Mouse (Mus musculus) adrenal gland, postnatal 4 days (tissue): ENCODE data around the gene Tor1aip1. TPM values are rescaled to one million over a fixed set of nuclear protein-coding genes. Genes with fewer than 3 reads are reported as not detected.

ENCODE experiments used
- DNase-seq, 2 experiments: peaks; one replicate each; pipeline ENCODE4 v3.0.0; 2021 to 2022; ENCODE audit warnings: low spot score in 2 of 2, mixed read lengths in 2 of 2
- total RNA-seq, 2 experiments: library from RNA; stranded (reverse); gene quantifications; 2 replicates each; pipeline ENCODE4 v1.2.3; 2021

Gene Tor1aip1
- total RNA-seq, 2 experiments from 2014 or later: 82.4 to 87.5 TPM

DNA sequence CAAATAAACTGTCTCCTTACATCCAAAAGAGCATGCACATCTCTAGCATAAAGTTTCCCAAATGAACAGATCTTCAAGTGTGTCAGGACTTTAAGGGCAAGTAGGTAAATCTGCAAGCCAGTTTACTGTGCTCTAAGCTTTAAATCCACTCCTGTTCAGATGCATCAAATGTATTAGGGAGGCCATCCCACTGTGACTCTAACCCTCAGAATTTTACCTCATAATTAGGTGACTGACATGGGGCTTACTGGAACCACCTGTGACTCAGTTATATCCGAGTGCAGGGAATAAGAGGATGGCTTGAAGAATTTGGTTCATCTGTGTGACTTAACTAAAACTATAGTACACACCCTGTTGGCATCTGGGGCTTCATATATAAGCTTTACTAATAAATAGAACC lies 1.6 kb downstream of the Tor1aip1 start:
- DNase-seq: no peak

- DNase-seq: no peak
Measured at GRCm38 (mm10) chr1:156033921-156034320, 2.4 kb downstream of the Tor1aip1 start.

- no peak for DNase-seq
Measured at GRCm38 (mm10) chr1:156028340-156028975, 7.8 kb downstream of the Tor1aip1 start.

DNA sequence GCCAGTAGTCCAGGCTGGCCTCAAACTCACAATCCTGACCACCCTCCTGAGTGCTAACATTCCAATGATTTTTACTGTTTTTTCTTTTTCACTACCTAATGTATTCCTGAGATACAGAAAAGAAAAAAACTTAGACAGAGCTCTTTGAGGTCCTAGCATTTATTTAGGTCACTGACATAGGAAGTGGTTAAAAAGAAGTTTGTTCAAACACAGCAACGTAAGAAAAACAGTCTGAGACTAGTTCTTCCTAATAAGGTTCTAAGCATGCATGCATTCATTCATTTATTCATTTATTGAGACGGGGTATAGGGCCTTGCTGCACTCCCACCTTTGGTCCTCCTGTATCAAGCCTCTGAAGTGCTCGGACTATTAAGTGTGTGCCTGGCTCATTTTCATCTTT lies 8.4 kb downstream of the Tor1aip1 start:
- no peak for DNase-seq

DNA sequence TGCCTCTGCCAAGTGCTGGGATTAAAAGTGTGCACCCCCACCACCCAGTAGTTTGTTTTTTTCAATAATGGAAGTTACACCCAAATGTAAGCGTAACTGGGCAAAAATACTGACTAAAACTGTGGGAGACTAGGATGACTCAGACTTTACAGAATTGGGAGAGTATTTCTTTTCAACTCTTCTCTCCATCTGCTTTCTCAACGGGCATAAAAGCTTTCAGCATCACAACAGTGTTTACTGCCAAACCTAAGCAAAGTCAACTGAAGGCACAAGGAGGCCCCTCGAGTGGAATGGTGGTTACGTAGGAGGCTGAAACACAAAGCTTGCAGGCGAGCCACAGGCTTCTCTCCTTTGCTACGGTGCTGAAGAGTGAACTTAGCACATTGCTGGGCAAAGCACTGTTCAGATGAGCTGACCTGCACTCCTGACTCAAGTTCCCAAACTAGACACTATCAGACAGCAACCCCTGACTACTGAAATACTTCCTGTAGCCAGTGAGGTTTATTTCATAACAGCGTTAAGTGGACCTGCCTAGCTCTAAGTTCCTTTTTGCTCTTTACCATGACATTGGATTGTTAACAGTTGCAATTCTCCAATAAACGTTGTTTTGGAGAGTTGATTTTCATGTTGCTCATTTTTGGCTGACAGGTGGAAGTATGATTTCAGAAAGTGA lies 11.3 kb downstream of the Tor1aip1 start:
- DNase-seq: no peak

GRCm38 (mm10) chr1:156020402-156020801 lies 15.9 kb downstream of the Tor1aip1 start:
- no peak for DNase-seq

DNA sequence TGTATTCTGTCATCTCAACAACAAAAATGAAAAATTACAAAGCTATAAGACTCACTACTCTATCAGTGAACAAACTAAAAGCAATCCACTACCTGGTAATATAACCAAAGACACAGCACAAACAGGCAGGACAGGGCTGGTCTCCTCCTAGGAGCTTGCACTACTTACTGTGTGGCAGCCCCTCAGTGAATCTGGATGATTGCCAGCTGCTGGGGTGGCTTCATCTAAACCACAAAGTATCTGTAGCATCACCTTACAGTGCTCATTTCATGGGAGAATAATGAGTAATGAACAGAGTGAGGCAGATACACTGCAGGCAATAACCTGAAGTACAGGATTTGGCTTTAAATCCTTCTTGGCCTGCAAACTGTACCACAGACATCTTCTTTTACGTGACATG lies 16.5 kb downstream of the Tor1aip1 start:
- DNase-seq: no peak

GRCm38 (mm10) chr1:156009003-156009402 lies 27.3 kb downstream of the Tor1aip1 start:
- no peak for DNase-seq

DNA sequence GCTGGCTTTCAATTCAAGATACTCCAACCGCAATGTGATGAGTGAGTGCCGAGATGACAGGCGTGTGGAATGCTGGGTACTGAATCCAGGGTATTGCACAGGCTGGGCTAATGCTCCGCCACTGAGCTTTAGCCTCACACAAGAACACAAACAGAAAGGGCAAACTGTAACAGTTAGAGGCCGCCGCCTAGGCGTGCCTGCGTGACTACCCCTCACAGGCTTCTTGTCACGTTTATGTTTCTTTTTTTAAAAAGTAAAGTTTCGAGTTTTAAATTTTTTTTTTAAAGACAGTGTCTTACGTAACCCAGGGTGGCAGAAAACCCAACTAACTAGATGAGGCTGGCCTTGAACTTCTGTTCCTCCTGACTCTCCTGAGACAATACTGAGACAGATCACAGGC lies 30.4 kb downstream of the Tor1aip1 start:
- DNase-seq: no peak

- DNase-seq: peak; percentile 3 to 9
Measured at GRCm38 (mm10) chr1:156003201-156003935, 32.9 kb downstream of the Tor1aip1 start.

DNA sequence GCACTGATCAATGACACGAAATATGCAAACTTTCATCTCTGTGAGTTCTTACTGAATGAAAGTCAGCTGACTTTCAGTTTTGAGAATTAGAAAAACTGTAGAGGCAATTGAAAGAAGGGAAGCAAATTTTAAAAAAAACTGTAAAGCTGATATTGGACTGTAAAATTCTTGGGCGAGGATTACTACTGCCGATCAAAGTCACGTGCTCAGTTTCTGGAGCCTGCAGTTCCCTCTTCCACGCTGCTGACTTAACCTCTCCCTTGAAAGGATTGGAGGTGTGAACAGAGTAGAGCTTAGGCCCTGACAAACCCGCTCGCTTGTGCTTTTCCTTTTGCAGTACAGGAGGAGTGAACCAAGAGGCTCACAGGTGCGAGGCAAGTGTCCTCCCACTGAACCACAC lies 33.9 kb downstream of the Tor1aip1 start:
- no peak for DNase-seq

DNA sequence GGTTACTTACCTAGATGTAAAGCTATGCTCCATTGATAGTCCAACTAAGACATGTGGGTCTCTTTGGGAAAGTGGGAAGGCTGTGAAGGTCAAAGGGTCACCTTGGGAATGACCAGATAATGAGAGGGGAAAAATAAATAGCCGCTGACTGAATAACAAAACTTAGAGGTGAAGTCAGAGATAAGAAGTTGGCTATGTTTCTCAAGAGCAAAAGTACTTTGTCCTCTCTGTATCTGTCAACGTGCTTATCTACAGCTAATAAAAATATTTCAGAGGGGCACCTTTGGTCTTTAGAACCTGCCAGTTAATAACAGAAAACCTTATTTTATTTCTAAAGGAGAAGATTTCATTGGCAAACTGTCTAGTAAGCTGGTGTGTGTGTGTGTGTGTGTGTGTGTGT lies 40.7 kb downstream of the Tor1aip1 start:
- DNase-seq: no peak

DNA sequence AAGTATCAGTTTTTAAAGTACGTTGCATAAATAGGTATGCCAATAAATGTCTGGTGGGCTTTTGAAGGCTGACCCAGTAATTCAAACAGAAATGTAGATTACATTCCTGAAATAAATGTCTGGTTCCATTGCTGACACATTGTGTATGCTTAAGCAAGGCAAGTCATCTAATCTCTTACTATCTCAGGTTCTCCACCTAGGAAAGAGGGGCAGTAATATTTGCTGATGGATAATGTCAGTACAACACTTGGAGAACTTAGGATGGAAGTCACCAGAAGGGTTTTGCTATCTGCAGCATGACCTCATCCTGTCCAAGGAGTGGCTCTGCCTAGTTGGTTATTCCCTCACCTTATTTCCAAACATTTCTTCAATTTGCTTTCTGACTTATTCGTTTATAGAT lies 41.8 kb downstream of the Tor1aip1 start:
- no peak for DNase-seq

DNA sequence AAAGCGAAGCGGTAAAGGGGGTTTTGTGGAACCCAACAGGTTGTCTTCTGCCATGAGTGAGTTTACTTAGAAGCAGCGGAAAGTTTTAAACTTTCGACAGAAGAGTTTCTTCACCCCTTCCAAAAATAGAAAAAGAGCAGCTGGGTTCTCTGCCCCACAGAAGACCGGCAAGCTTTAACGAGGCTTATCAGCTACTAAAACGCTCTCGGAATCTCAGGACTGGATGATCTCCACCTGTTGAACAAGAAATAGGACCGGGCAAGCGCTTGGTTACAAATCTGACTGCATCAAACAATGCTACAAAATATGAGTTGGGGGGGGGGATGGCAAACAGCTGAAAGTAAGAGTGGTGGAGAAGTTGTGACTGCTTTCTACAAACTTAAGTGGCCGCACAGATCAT lies 45.9 kb downstream of the Tor1aip1 start:
- no peak for DNase-seq

- DNase-seq: no peak
Measured at GRCm38 (mm10) chr1:155989387-155989786, 46.9 kb downstream of the Tor1aip1 start.

DNA sequence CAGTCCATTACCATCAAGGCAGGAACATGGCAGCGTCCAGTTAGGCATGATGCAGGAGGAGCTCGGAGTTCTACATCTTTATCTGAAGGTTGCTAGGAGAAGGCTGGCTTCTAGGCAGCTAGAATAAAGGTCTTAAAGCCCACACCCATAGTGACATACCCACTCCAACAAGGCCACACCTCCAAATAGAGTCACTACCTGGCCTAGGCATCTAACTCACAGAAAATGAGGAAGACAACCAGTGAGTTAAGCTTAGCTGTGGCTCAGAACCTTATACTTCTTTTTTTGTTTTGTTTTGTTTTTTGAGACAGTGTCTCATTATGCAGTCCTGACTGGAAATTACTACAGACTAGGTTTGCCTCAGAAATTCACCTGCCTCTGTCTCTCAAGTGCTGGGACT lies 48.7 kb downstream of the Tor1aip1 start:
- DNase-seq: no peak

DNA sequence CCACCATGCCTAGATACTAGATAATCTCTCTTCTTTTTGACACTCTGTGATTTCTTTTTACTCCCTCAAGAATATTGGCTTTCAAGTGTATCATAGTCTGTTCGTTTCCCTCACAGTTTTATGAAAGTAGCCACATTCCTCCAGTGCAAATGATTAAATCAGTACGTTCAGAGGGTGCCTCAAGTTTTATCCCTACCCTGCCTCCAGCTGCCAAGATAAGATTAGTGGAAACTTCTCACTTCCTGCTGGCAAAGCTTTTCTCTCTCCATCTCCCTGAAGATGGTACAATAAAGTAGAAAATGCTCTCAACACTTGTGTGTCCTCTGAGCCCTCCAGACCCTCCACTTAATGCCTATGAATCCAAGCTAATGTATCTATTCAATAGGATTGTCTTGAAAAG lies 61.3 kb downstream of the Tor1aip1 start:
- DNase-seq: no peak

DNA sequence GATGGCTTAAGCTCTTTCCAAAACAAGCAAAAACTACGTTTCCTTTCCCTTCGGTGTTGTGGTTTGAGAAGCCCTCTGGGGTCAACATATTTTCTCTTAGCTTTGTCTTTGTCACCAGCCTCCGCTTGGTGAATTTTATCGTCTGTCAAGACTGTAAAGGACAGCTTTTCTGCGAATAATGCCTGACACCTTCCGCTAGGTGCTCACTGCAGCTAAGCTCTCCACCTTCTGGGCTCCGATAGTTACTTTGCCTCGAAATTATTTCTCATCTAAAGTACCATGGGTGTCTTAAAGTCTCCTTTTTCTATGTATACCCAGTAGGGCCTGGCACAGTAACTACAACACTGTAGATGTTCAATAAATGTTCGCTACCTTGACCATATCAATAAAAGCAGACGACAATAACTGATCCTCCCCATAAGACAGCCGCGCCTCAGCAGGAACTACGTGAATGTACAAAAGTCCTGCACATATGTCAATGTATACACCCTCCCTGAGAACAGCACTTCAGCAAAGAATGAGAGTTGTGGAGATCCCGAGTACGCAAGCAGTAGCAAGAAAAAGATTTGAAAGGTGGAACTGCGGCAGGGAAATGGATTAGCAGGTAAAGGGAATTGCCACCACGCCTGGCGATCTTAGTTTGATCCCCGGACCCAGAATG lies 62.4 kb downstream of the Tor1aip1 start:
- DNase-seq: no peak

DNA sequence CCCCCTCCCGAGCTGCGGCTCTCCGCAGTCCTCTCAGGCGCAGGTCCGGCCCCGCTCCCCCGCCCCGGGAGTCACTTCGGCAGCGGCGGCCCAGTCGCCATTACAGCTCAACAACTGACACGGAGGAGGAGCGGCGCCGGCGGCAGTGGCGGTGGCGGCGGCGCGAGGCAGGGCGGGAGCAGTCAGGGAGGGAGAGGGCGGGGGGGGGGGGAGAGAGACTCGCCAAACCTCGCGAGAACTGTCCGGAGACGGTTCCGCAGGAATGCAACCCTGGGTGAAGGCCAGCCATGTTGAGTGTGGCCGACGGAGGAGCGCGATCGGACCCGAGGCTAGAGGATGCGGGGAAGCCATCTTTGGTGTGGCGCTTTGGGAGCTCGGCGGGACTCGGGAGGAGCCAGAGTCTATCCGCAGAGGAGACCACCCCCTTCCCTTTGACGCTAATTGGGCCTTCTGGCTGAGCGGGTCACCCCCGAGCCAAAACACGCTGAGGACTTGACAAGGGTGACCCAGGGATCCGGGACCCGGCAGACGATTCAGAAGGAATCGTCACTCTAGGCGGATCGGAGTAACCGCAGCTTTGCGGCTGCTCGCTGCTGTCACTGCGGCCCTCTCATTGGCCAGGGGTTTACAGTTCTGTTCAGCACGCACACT lies 63.1 kb downstream of the Tor1aip1 start, which contains the start of gene Cep350:
Cep350 (minus strand) TSS at position 188 of the 651 bp plus-strand sequence.
- peak; percentile 81 to 95 for DNase-seq

DNA sequence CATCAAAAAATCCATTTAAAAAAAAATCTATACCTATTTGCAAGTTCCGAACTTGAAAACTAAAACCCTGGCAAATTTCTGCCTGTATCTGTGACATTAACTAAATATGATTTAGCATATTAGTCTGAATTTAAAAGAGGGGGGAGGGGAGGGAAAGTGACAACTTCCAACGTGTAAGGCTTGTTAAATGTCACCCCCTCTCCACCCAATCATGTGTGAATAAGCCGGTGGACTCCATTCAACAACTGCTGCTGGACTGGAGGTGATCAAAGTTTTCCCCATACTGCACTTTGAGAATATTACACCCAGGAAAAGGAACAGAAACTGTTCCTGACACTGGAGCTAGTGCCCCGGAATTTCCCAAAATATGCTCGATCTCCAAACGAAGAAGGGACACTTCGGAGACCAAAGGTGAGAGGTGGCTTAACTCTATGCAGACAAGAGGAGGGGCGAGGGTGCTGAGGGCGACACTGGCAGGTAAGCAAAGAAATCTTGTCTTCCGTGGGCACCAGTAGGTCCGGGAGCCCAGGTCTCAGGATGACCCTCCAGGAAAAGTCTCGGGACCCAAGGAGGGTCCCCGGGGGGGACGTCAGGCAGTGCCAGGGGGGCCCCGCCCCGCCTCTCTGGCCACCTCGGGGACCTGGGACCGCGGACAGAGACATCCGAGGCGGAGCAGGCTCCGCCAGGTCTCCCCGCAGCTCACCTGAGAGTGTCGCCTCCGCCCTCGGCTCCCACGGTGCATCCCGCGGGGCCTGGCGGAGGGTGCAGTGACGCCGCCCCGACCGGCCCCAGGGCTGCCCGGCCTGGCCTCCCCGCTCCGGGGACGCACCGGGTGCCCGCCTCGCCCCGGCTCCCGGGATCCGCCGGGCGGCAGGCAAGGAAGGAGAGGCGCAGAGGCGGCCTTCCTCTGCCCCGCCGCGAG lies 63.9 kb downstream of the Tor1aip1 start:
- peak in 1 of 2 experiments; percentile 32 for DNase-seq
